Mouse (Mus musculus): ENCODE measurements around the gene Dcun1d2. TPM values are rescaled to one million over a fixed set of nuclear protein-coding genes. Genes with fewer than 3 reads are reported as not detected.

The Dcun1d2 gene
- polyA plus RNA-seq, 1 experiment from 2014 or later: 36.8 TPM

- Histone ChIP-seq H3K9me3 (ENCODE audit: control insufficient read depth, low read length) (no peaks in the 10 kb centered on the region), H3K4me2 (ENCODE audit: low read depth, low read length) (no peak overlapping the region), H3K27ac (ENCODE audit: low read depth, low read length) (no peak overlapping the region), H3K4me1 (ENCODE audit: control insufficient read depth, insufficient read depth, low read length) (no peaks in the 10 kb centered on the region), H3K36me3 (ENCODE audit: control insufficient read depth, insufficient read depth, low read length) (no peaks in the 10 kb centered on the region), H3K27me3 (ENCODE audit: control insufficient read depth, insufficient read depth, low read length) (no peaks in the 10 kb centered on the region), H3K9ac (replicated peaks; ENCODE audit: low read depth, low read length) (no peak overlapping the region), H3K4me3 (ENCODE audit: low read depth, low read length) (no peak overlapping the region)
- WGBS: 78% methylated on average over 10 of the region's 10 CpGs
- no peak for ATAC-seq (ENCODE audit: low read depth)
These were observed 44.7 kb downstream of the Dcun1d2 start for GRCm38 (mm10) chr8:13242985-13243870.

GRCm38 (mm10) chr8:13240691-13241090, 47.2 kb downstream of the Dcun1d2 start:
- Histone ChIP-seq H3K4me1 (ENCODE audit: control insufficient read depth, insufficient read depth, low read length) (no peaks in the 10 kb centered on the region), H3K4me3 (ENCODE audit: low read depth, low read length) (no peak overlapping the region)

GRCm38 (mm10) chr8:13240055-13240454, 47.9 kb downstream of the Dcun1d2 start:
- no peaks in the 10 kb centered on the region for H3K9me3 ChIP-seq (ENCODE audit: control insufficient read depth, low read length)
- H3K9ac ChIP-seq (replicated peaks; ENCODE audit: low read depth, low read length): no peak overlapping the region
- 90% methylated on average over 9 of the region's 9 CpGs for WGBS
- H3K27ac ChIP-seq (ENCODE audit: low read depth, low read length): no peak overlapping the region
- H3K4me3 ChIP-seq (ENCODE audit: low read depth, low read length): no peak overlapping the region
- ATAC-seq (ENCODE audit: low read depth): no peak
- H3K27me3 ChIP-seq (ENCODE audit: control insufficient read depth, insufficient read depth, low read length): no peaks in the 10 kb centered on the region
- no peaks in the 10 kb centered on the region for H3K36me3 ChIP-seq (ENCODE audit: control insufficient read depth, insufficient read depth, low read length)
- H3K4me2 ChIP-seq (ENCODE audit: low read depth, low read length): no peak overlapping the region
- no peaks in the 10 kb centered on the region for H3K4me1 ChIP-seq (ENCODE audit: control insufficient read depth, insufficient read depth, low read length)

More at GRCm38 (mm10) chr8:13240691-13241090, 47.2 kb downstream of the Dcun1d2 start:
- WGBS: 83% methylated on average over 7 of the region's 7 CpGs
- H3K36me3 ChIP-seq (ENCODE audit: control insufficient read depth, insufficient read depth, low read length): no peaks in the 10 kb centered on the region
- no peak overlapping the region for H3K27ac ChIP-seq (ENCODE audit: low read depth, low read length)
- no peak overlapping the region for H3K9ac ChIP-seq (replicated peaks; ENCODE audit: low read depth, low read length)
- ATAC-seq (ENCODE audit: low read depth): no peak
- no peaks in the 10 kb centered on the region for H3K27me3 ChIP-seq (ENCODE audit: control insufficient read depth, insufficient read depth, low read length)
- H3K9me3 ChIP-seq (ENCODE audit: control insufficient read depth, low read length): no peaks in the 10 kb centered on the region
- H3K4me2 ChIP-seq (ENCODE audit: low read depth, low read length): no peak overlapping the region

GRCm38 (mm10) chr8:13234803-13235202, 53.1 kb downstream of the Dcun1d2 start:
- ATAC-seq (ENCODE audit: low read depth): no peak

GRCm38 (mm10) chr8:13230471-13230870, 57.5 kb downstream of the Dcun1d2 start:
- H3K9ac ChIP-seq (replicated peaks; ENCODE audit: low read depth, low read length): no peak overlapping the region
- H3K4me3 ChIP-seq (ENCODE audit: low read depth, low read length): no peak overlapping the region
- WGBS: 91% methylated on average over 4 of the region's 4 CpGs
- H3K4me2 ChIP-seq (ENCODE audit: low read depth, low read length): no peak overlapping the region
- no peak overlapping the region for H3K27ac ChIP-seq (ENCODE audit: low read depth, low read length)
- H3K36me3 ChIP-seq (ENCODE audit: control insufficient read depth, insufficient read depth, low read length): no peaks in the 10 kb centered on the region
- no peaks in the 10 kb centered on the region for H3K4me1 ChIP-seq (ENCODE audit: control insufficient read depth, insufficient read depth, low read length)
- ATAC-seq (ENCODE audit: low read depth): no peak
- H3K9me3 ChIP-seq (ENCODE audit: control insufficient read depth, low read length): no peaks in the 10 kb centered on the region
- no peaks in the 10 kb centered on the region for H3K27me3 ChIP-seq (ENCODE audit: control insufficient read depth, insufficient read depth, low read length)

More at GRCm38 (mm10) chr8:13234803-13235202, 53.1 kb downstream of the Dcun1d2 start:
- no peaks in the 10 kb centered on the region for H3K4me1 ChIP-seq (ENCODE audit: control insufficient read depth, insufficient read depth, low read length)
- H3K9ac ChIP-seq (replicated peaks; ENCODE audit: low read depth, low read length): no peak overlapping the region
- no peak overlapping the region for H3K4me3 ChIP-seq (ENCODE audit: low read depth, low read length)
- H3K9me3 ChIP-seq (ENCODE audit: control insufficient read depth, low read length): no peaks in the 10 kb centered on the region
- no peaks in the 10 kb centered on the region for H3K36me3 ChIP-seq (ENCODE audit: control insufficient read depth, insufficient read depth, low read length)
- no peak overlapping the region for H3K27ac ChIP-seq (ENCODE audit: low read depth, low read length)
- no peaks in the 10 kb centered on the region for H3K27me3 ChIP-seq (ENCODE audit: control insufficient read depth, insufficient read depth, low read length)
- no peak overlapping the region for H3K4me2 ChIP-seq (ENCODE audit: low read depth, low read length)
- 89% methylated on average over 13 of the region's 13 CpGs for WGBS

DNA sequence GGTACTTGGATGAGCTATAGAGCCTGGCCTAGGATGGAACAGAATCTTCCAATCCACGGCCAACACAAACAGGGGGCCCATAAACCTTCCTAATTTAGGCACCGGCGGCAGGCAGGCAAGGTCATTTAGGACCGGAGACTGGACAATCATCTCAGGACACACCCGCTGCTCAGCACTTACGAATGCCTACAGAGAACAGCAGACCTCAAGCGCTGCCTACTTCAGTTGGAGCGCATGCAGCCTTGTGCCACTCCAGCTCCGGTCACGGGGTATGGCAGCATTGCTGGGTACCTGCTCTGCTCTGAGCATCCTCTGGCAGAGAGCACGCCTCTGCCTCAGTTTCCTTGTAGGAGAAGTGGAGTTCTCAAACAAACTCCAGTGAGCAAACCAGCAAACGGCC, 58.1 kb downstream of the Dcun1d2 start:
- Histone ChIP-seq H3K9me3 (ENCODE audit: control insufficient read depth, low read length) (no peaks in the 10 kb centered on the region), H3K36me3 (ENCODE audit: control insufficient read depth, insufficient read depth, low read length) (no peaks in the 10 kb centered on the region), H3K4me1 (ENCODE audit: control insufficient read depth, insufficient read depth, low read length) (no peaks in the 10 kb centered on the region), H3K27me3 (ENCODE audit: control insufficient read depth, insufficient read depth, low read length) (no peaks in the 10 kb centered on the region), H3K9ac (replicated peaks; ENCODE audit: low read depth, low read length) (no peak overlapping the region), H3K4me3 (ENCODE audit: low read depth, low read length) (no peak overlapping the region), H3K27ac (ENCODE audit: low read depth, low read length) (no peak overlapping the region), H3K4me2 (ENCODE audit: low read depth, low read length) (no peak overlapping the region)
- ATAC-seq (ENCODE audit: low read depth): no peak
- WGBS: 50% methylated on average over 12 of the region's 12 CpGs

DNA sequence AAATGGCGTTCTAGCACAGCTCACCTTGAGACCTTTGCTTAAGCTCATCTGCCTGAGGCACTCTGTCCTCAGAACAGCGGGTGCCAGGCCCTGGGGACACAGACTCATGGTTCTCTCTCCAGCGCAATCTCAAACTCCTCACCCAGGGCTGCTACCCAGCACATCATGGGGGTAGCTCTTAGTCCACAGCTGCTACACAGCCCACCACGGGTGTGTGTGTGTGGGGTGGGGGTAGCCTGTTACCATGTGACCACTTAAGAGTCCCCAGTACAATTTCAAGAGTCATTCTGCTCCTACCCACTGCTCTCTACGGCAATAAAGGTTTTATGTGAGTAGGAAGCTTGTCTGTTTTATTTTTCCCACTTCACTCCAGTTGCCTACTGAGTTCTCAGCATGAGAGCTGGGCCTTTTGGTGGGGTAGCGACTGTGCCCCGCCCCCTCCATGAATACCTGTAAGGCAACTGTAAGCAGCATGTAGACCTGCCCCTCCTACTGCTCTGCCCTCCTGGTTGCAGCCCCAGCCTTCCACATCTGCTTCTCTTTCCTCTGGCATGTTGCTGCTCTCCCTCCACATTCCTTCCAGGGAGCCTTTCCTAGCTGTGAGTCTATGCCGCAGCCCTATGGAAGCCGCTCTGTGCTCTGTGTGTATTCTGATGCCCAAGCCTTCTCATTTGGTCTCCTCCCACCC, 58.9 kb downstream of the Dcun1d2 start:
- Histone ChIP-seq H3K4me3 (ENCODE audit: low read depth, low read length) (no peak overlapping the region), H3K27me3 (ENCODE audit: control insufficient read depth, insufficient read depth, low read length) (no peaks in the 10 kb centered on the region), H3K36me3 (ENCODE audit: control insufficient read depth, insufficient read depth, low read length) (no peaks in the 10 kb centered on the region), H3K9ac (replicated peaks; ENCODE audit: low read depth, low read length) (no peak overlapping the region), H3K27ac (ENCODE audit: low read depth, low read length) (no peak overlapping the region), H3K4me1 (ENCODE audit: control insufficient read depth, insufficient read depth, low read length) (no peaks in the 10 kb centered on the region), H3K4me2 (ENCODE audit: low read depth, low read length) (no peak overlapping the region), H3K9me3 (ENCODE audit: control insufficient read depth, low read length) (no peaks in the 10 kb centered on the region)
- ATAC-seq (ENCODE audit: low read depth): no peak
- 33% methylated on average over 9 of the region's 9 CpGs for WGBS

GRCm38 (mm10) chr8:13227184-13227583, 60.7 kb downstream of the Dcun1d2 start:
- 68% methylated on average over 3 of the region's 3 CpGs for WGBS
- ATAC-seq (ENCODE audit: low read depth): no peak
- Histone ChIP-seq H3K9ac (replicated peaks; ENCODE audit: low read depth, low read length) (no peak overlapping the region), H3K4me2 (ENCODE audit: low read depth, low read length) (no peak overlapping the region), H3K4me3 (ENCODE audit: low read depth, low read length) (no peak overlapping the region), H3K36me3 (ENCODE audit: control insufficient read depth, insufficient read depth, low read length) (no peaks in the 10 kb centered on the region), H3K4me1 (ENCODE audit: control insufficient read depth, insufficient read depth, low read length) (no peaks in the 10 kb centered on the region), H3K27ac (ENCODE audit: low read depth, low read length) (no peak overlapping the region), H3K27me3 (ENCODE audit: control insufficient read depth, insufficient read depth, low read length) (no peaks in the 10 kb centered on the region), H3K9me3 (ENCODE audit: control insufficient read depth, low read length) (no peaks in the 10 kb centered on the region)

GRCm38 (mm10) chr8:13226288-13226687, 61.6 kb downstream of the Dcun1d2 start:
- no peaks in the 10 kb centered on the region for H3K36me3 ChIP-seq (ENCODE audit: control insufficient read depth, insufficient read depth, low read length)
- no peak overlapping the region for H3K4me3 ChIP-seq (ENCODE audit: low read depth, low read length)
- H3K4me1 ChIP-seq (ENCODE audit: control insufficient read depth, insufficient read depth, low read length): no peaks in the 10 kb centered on the region
- no peaks in the 10 kb centered on the region for H3K27me3 ChIP-seq (ENCODE audit: control insufficient read depth, insufficient read depth, low read length)
- WGBS: 41% methylated on average over 6 of the region's 6 CpGs
- no peak for ATAC-seq (ENCODE audit: low read depth)
- no peak overlapping the region for H3K4me2 ChIP-seq (ENCODE audit: low read depth, low read length)
- no peaks in the 10 kb centered on the region for H3K9me3 ChIP-seq (ENCODE audit: control insufficient read depth, low read length)
- H3K9ac ChIP-seq (replicated peaks; ENCODE audit: low read depth, low read length): no peak overlapping the region
- H3K27ac ChIP-seq (ENCODE audit: low read depth, low read length): no peak overlapping the region
